Mouse (Mus musculus) ES-E14 (cell line): ENCODE results near the gene Eif4e1b. TPM values are rescaled to one million over a fixed set of nuclear protein-coding genes. Genes with fewer than 3 reads are reported as not detected.
A peak's percentile ranks its signal among the peaks of the same experiment; 100 is the strongest.

Experiments used
- DNase-seq: peaks from one replicate; pipeline ENCODE4 v3.0.0-alpha.2; 2013; ENCODE audit warnings: low read depth, low spot score
- H3K27ac ChIP-seq: 2 replicates; pipeline ENCODE4 v1.5.1; 2012; ENCODE audit warnings: low read depth, mild to moderate bottlenecking, low read length, moderate library complexity, mixed read lengths; ENCODE audit not compliant: poor library complexity, insufficient read depth, severe bottlenecking
- H3K36me3 ChIP-seq: 2 replicates; pipeline ENCODE4 v1.6.1; 2012; ENCODE audit warnings: mild to moderate bottlenecking, low read length, moderate library complexity, mixed read lengths; ENCODE audit not compliant: control insufficient read depth, poor library complexity, insufficient read depth, severe bottlenecking
- H3K4me1 ChIP-seq, 2 experiments: fragments of 150-350 bp in 1 of 2; sonication (generic) in 1 of 2; 2 replicates each; pipeline ENCODE4 v1.6.1; 2012; ENCODE audit warnings: low read length in 2 of 2, mild to moderate bottlenecking in 1 of 2, mixed read lengths in 1 of 2; ENCODE audit not compliant: control insufficient read depth in 2 of 2, insufficient read depth in 2 of 2, poor library complexity in 1 of 2
- H3K4me3 ChIP-seq, 2 experiments: fragments of 150-350 bp in 1 of 2; sonication (generic) in 1 of 2; 2 replicates each; pipeline ENCODE4 v1.5.1; 2012; ENCODE audit warnings: low read length in 2 of 2, low read depth in 1 of 2, mild to moderate bottlenecking in 1 of 2, mixed read lengths in 1 of 2; ENCODE audit not compliant: insufficient read depth in 1 of 2, poor library complexity in 1 of 2, severe bottlenecking in 1 of 2
- H3K9ac ChIP-seq: 2 replicates; pipeline ENCODE4 v1.6.1; 2012; ENCODE audit warnings: low read depth, mild to moderate bottlenecking, low read length, mixed read lengths; ENCODE audit not compliant: poor library complexity, insufficient read depth, severe bottlenecking
- H3K9me3 ChIP-seq: fragments of 150-350 bp; sonication (generic); 2 replicates; pipeline ENCODE4 v1.6.1; 2012; ENCODE audit warnings: low read depth, mild to moderate bottlenecking, low read length; ENCODE audit not compliant: control insufficient read depth, insufficient read depth
- CHD2 ChIP-seq: IDR thresholded peaks from 2 replicates; pipeline ENCODE4 v1.6.1; 2014; ENCODE audit warnings: mild to moderate bottlenecking, low read depth, low read length, inconsistent platforms
- HCFC1 ChIP-seq: IDR thresholded peaks from 2 replicates; pipeline ENCODE4 v1.6.1; 2012; ENCODE audit warnings: low read length, inconsistent platforms, borderline replicate concordance; ENCODE audit not compliant: insufficient read depth
- MAFK ChIP-seq: IDR thresholded peaks from 2 replicates; pipeline ENCODE4 v1.6.1; 2014; ENCODE audit warnings: mild to moderate bottlenecking, low read depth, low read length, inconsistent platforms; ENCODE audit not compliant: insufficient read depth
- ZC3H11A ChIP-seq: IDR thresholded peaks from 2 replicates; pipeline ENCODE4 v1.6.1; 2012; ENCODE audit warnings: low read depth, mild to moderate bottlenecking, inconsistent platforms, low read length, borderline replicate concordance
- ZNF384 ChIP-seq: IDR thresholded peaks from 2 replicates; pipeline ENCODE4 v1.6.1; 2012; ENCODE audit warnings: low read depth, low read length, inconsistent platforms
- in situ Hi-C, 2 experiments: fragments of 600-800 bp; cut with MboI; formaldehyde crosslinking; loops; one replicate each; pipeline ENCODE4 v1.15.1; 2025; ENCODE audit warnings: low sequenced_read_pairs in 2 of 2, inconsistent platforms in 1 of 2; ENCODE audit not compliant: unreplicated experiment in 2 of 2
- total RNA-seq: library from RNA; depleted of rRNA; stranded (reverse); fragments of 300-350 nt; gene quantifications from 2 replicates; pipeline ENCODE4 v1.2.3, GENCODE M21; 2012

Gene Eif4e1b
- total RNA-seq, 1 experiment = 0.54 TPM

DNA sequence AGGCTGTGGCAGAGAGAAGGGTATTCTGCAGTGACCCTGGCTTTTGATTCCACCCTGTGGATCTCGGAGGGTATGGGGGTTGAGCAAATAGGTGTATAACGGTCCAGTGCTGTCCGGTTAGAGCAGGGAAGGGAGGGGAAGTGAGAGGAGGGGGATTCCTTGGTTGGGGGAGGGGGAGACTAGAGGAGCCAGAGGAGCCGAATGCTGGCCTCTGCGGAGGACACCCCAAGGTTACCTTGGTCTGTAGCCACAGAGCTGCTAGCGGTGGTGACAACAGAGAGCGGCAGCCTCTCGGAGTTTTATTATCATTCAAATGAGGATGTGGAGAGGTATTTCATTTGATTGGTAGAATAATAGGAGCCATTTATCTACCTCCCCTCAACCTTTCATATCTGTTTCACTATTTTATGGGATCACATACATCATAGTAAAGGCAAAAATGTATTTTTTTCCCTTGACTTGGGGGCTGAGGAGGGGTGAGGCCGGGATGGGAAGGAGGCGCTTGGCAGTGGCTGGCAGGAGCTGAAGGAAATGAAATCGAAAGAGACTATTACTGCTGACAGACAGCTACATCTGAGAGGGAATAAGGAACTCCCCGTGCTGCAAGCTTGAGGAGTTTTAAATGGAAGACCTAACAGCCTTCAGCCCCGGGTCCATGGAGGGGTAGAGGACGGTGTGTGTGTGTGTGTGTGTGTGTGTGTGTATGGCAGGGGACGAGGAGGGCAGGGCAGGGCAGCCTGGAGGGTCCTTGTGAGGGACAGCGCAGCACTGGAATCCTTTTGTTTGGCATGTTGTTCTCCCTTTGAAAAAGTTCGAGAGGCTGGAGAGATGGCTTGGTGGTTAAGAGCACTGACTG, 34.8 kb downstream of the Eif4e1b start:
- peak overlapping the region in 1 of 2 experiments; percentile 15; a peak in 1 of 4 replicates for H3K4me3 ChIP-seq
- no peak for DNase-seq
- no peaks in the 10 kb centered on the region for H3K36me3 ChIP-seq
- no peak for TF ChIP-seq ZNF384
- TF ChIP-seq CHD2 = no peak
- TF ChIP-seq ZC3H11A = no peak
- no peak for TF ChIP-seq MAFK
- TF ChIP-seq HCFC1 = no peak
- H3K9ac ChIP-seq = no peak overlapping the region
- H3K27ac ChIP-seq = no peak overlapping the region
- in situ Hi-C loops = no loop called here
- H3K4me1 ChIP-seq = peaks cover 6 to 17% of the 10 kb centered on the region in 2 experiments; a peak in 3 of 4 replicates
- no peaks in the 10 kb centered on the region for H3K9me3 ChIP-seq

DNA sequence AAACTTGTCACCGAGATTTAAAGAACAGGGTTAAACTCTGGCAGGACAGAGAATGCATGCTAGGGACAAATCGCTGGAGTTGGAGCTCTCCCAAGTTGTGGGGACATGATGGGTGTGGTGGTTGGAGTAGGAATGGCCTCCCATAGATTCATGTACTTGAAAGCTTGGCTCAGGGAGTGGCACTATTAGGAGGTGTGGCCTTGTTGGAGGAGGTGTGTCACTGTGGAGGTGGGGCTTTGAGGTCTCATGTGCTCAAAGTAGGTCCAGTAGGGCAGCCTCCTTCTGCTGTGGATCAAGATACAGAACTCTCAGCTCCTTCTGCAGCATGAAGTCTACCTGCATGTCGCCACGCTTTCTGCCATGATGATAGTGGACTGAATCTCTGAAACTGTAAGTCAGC, 37.3 kb downstream of the Eif4e1b start:
- peaks cover 9 to 24% of the 10 kb centered on the region in 2 experiments for H3K4me1 ChIP-seq
- no peak for TF ChIP-seq HCFC1
- no peak for TF ChIP-seq ZC3H11A
- in situ Hi-C loops = no loop called here
- no peak for DNase-seq
- H3K27ac ChIP-seq = no peak overlapping the region
- H3K36me3 ChIP-seq = no peaks in the 10 kb centered on the region
- no peak overlapping the region for H3K4me3 ChIP-seq
- no peak overlapping the region for H3K9ac ChIP-seq
- H3K9me3 ChIP-seq = no peaks in the 10 kb centered on the region

DNA sequence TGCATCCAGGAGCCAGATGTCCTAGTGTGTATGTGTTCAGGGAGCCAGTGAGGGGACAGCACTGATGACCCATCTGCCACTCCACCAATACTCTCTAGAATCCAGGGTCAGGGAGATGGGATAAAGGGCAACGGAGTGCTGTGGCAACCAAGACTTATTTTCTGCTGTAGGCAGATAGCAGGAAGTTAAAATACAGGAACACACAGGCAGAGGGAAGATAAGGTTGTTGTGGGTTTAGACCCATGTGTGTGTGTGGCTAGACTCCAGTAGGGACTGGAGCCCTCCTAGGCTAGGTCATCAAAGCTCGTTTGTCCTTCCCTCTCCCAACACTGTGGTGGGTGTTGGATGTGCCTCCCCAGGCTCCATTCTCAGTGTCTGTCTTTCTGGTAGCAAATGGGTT, 38.1 kb downstream of the Eif4e1b start:
- TF ChIP-seq ZNF384 (no peak), MAFK (no peak), ZC3H11A (no peak), CHD2 (no peak), HCFC1 (no peak)

DNA sequence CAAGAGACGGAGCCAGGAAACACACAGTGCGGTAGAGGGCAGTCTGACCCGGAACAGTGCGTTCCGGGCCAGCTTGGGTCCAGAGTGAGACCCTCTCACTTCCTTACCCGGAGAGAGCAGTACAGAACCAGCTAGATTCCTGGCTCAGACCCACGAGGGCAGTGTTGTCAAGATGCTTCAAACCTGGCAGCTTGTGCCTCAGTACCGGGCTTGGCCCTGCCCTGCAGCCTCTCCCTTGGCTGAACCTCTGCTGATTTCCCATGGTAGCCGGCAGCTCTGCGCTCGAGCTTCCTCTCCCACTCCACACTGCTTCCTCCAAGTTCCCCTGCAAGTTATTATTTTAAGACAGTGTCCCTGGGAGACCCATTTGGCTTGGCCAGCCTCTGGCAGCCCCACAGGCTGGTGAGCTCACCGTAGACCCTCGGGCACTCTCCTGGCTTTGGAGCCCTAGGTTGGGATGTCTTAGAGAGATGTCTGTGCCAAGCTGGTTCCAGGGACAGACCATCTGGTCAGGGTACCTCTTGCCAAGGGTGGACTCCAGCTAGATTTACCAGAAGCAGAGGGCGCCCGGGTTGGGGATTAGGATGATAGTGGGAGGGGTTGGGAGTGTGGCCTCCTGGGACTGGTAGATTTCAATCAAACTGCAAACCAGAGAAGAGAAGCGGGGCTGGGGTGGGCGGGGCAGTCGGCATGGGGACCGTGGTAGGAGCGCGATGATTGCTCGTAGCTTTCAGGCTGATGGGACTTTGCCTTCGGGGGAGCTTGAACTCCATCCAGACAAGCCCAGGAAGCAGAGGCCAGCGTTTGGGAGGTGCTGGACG, 40.5 kb downstream of the Eif4e1b start:
- Histone ChIP-seq H3K36me3 (no peaks in the 10 kb centered on the region), H3K4me3 (peak overlapping the region; percentile 50 to 57), H3K9me3 (no peaks in the 10 kb centered on the region), H3K27ac (no peak overlapping the region), H3K9ac (peak overlapping the region; percentile 26; the same call in 1 of the 2 replicates), H3K4me1 (peaks cover 7 to 16% of the 10 kb centered on the region in 2 experiments; a peak in 3 of 4 replicates)
- in situ Hi-C loops = no loop called here
- peak; percentile 50 for DNase-seq
- no peak for TF ChIP-seq ZNF384
- no peak for TF ChIP-seq MAFK
- no peak for TF ChIP-seq CHD2
- no peak for TF ChIP-seq HCFC1
- TF ChIP-seq ZC3H11A = no peak

More for the DNA sequence above, 38.1 kb downstream of the Eif4e1b start:
- Histone ChIP-seq H3K27ac (no peak overlapping the region), H3K4me1 (peaks cover 9 to 24% of the 10 kb centered on the region in 2 experiments), H3K4me3 (no peak overlapping the region), H3K9ac (no peak overlapping the region), H3K9me3 (no peaks in the 10 kb centered on the region), H3K36me3 (no peaks in the 10 kb centered on the region)
- DNase-seq = no peak
- in situ Hi-C loops = no loop called here
